20 mouse cellular contexts compared by ENCODE assay signal in genomic region chr6:34071936-34072335, GRCm38 (mm10). TPM values are rescaled to one million over a fixed set of nuclear protein-coding genes. Genes with fewer than 3 reads are reported as not detected.
"Had no signal": no experiment of that assay in that cellular context is flagged by ENCODE, and none has a peak within 500 bp of the region (broad histone marks: within the 10 kb centered on the region; RNA-seq: fewer than 3 reads in every experiment).

No protein-coding gene starts in this region.

- H3K27me3 ChIP-seq: liver, embryonic 13.5 days; liver, embryonic 15.5 days; lung, embryonic 15.5 days; neural tube, embryonic 12.5 days; stomach, embryonic 15.5 days had no signal

- H3K27ac ChIP-seq: liver, embryonic 13.5 days; liver, embryonic 15.5 days; lung, embryonic 15.5 days; macrophage; neural tube, embryonic 12.5 days; stomach, embryonic 15.5 days; stomach, postnatal 0 days had no signal

- H3K4me1 ChIP-seq: liver, embryonic 13.5 days; liver, embryonic 15.5 days; lung, embryonic 15.5 days; neural tube, embryonic 12.5 days; stomach, embryonic 15.5 days had no signal

- H3K4me2 ChIP-seq: liver, embryonic 13.5 days; liver, embryonic 15.5 days; lung, embryonic 15.5 days; neural tube, embryonic 12.5 days; stomach, embryonic 15.5 days had no signal

- H3K36me3 ChIP-seq: liver, embryonic 13.5 days; liver, embryonic 15.5 days; lung, embryonic 15.5 days; neural tube, embryonic 12.5 days; stomach, embryonic 15.5 days had no signal

- H3K4me3 ChIP-seq: liver, embryonic 13.5 days; liver, embryonic 15.5 days; lung, embryonic 15.5 days; megakaryocyte, embryonic 14.5 days; neural tube, embryonic 12.5 days; stomach, embryonic 15.5 days had no signal

- DNase-seq: liver, embryonic 13.5 days; liver, postnatal 0 days; lung, adult 2 months; lung, postnatal 14 days; lung, postnatal 36 days; right cerebral cortex, postnatal 14 days; thymus, adult 2 months; thymus, postnatal 25 days; thymus, postnatal 4 days had no signal

- H3K9ac ChIP-seq: liver, embryonic 13.5 days; liver, embryonic 15.5 days; liver, postnatal 0 days; lung, embryonic 15.5 days; neural tube, embryonic 12.5 days; stomach, embryonic 15.5 days had no signal

- H3K9me3 ChIP-seq: liver, embryonic 13.5 days; liver, embryonic 15.5 days; lung, embryonic 15.5 days; megakaryocyte, embryonic 14.5 days; neural tube, embryonic 12.5 days; stomach, embryonic 15.5 days had no signal

- ATAC-seq: liver, postnatal 0 days; lung, postnatal 0 days had no signal

RNA-seq across cellular contexts. Expression of gene Lrguk, which starts 42.7 kb away (rescaled TPM):
- total RNA-seq: monocyte, adult 5-6 weeks; neutrophil, adult 5-6 weeks had no signal
- polyA plus RNA-seq: liver, adult 2 months had no signal
